Mouse (Mus musculus): ENCODE results near the gene Ccdc142. TPM values are rescaled to one million over a fixed set of nuclear protein-coding genes. Genes with fewer than 3 reads are reported as not detected.

Gene Ccdc142
- total RNA-seq, 2 experiments from 2014 or later: 6.8 to 7.8 TPM

DNA sequence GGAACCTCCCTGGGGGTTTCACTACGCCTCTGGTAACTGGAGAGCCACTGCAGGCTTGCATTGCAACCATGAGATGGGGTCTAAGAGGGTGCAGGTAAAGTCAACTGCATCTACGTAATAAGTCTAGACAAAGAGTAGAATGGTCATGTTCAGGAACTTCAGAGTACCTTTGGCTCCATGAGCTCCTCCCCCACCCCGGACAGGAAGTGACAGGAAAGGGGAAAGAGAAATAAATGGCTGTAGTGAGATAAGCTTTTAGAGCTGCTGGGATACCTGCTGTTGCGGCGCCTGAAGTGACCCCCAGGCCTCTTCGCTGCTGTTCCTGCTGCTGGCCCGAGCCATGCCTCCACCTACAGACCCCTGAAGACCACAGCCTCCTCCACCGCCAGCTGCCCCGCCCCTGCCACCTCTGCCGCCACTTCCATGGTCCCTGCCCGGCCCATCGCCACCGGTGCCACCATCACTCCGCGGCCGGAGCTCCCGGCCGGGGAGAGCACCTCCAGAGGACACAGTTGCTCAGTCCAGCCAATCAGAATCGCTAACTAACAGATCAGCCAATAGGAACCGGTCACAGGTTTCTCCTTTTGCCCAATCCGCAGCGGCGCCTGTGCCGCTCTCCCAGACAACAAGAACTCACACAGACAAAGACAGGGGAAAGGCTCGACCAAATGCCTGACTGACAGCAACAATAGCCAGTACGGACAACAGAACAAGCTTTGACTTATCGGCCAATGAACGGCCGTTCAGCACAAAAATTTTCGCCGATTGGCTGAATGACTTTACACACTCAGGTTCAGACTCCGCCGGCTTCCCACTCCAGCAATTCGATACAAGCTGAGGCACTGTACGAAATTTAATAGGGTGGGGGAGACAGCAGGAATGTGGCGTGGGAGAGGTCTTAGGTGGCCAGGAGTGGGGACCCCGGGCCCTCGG is 19.8 kb downstream of the Ccdc142 start, which contains the start of gene Wbp1:
Gene Wbp1, minus strand, starts transcription at position 630 of the 933 bp plus-strand sequence.
- intact Hi-C loops (cut with DNase I): no loop called here
- DNase-seq (ENCODE audit: extremely low spot score in 1 of 2, low spot score in 2 of 2): peak; percentile 88 to 94
- H3K4me3 ChIP-seq: peak within 1 kb of the TSS; percentile 62
- TF ChIP-seq CTCF (IDR thresholded peaks at IDR 0.05): no peak; the same call in 1 of the 2 replicates
- peak within 1 kb of the TSS; percentile 82 for H3K27ac ChIP-seq

DNA sequence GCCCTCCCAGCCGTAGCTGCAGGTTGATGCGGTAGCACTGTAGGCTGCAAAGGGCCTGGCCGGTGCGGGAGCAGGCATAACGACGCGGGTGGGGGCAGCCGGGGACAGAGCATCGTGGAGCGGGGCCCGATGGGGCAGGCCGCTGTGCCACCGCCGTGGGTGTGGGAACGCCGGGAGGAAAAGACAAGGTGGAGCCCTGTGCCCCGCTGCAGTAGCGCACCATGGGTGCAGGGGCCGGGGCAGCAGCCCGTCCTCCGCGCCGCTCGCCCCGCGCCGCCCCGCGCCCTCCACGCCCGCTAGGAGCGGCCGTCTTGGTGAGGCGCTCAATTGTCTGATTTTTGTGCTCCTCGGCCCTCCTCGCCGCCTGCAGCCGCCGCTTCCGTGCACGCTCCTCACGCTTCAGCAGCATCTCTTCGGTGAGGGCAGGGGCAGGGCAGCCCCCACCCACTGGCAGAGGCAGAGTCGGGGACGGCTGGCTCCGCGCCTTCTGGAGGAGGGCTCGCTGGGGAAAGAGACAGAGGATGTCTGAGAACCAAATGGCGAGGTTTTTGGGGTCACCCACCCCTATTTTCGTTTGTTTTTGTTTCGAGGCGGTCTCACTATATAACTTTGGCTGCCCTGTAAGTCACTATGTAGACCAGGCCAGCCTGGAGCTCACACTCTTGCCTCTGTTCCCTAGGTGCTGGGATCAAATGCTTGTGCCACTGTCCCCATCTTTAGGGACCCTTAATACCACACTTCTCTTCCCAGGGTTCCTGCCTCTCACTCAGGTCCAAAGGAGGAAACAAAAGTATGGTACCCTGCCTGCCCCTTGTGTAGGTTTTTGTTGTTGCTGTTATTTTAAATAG is 20.7 kb downstream of the Ccdc142 start:
- TF ChIP-seq CTCF (IDR thresholded peaks at IDR 0.05): no peak; the same call in 1 of the 2 replicates
- intact Hi-C loops (cut with DNase I): no loop called here
- H3K27ac ChIP-seq: peak overlapping the region; percentile 78
- peak overlapping the region; percentile 62 for H3K4me3 ChIP-seq
- no peak for DNase-seq (ENCODE audit: extremely low spot score in 1 of 2, low spot score in 2 of 2)

DNA sequence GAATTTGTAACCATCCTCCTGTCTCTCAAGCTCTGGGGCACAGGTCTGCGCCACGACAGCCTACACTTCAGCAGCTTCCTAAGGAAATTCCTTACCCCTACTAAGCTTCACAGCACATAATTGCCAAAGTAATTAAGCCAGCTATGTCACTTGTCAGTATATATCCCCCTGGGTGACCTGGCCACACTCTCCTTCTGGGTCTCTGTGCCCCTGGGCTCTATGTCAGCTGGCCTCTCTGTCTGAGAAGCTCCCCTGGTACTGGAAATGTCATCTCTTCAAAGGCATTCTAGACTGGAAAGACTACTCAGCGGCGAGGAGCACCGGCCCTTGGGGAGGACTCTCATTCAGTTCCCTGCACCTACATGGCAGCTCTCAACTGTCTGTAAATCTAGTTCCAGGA is 21.6 kb downstream of the Ccdc142 start:
- no peak overlapping the region for H3K4me3 ChIP-seq

DNA sequence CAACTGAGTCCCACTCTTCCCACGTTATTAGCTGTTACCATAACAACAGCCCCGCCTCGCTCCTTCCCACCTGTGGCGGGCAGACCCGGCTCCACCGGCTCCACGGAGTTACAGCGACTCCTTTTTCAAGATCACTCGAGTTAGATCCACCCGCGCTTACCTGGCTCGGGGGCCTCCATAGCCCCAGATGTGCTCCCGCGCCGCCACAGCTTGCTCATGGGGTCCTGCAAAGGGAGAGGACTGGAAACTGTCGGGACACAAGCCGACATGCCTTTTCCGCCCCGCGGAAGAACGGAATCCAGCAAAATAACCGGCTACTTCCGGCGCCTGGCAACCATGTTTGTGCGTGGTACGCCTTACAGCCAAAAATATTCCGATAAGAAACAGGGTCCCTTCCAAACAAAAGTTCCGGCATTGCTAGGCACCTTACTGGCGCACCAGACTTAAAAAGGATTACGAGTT is 23.5 kb downstream of the Ccdc142 start:
- Histone ChIP-seq H3K4me3 (peak overlapping the region; percentile 70), H3K27ac (peak overlapping the region; percentile 65)
- no peak for TF ChIP-seq CTCF (IDR thresholded peaks at IDR 0.05)
- intact Hi-C loops (cut with DNase I): loop anchor here (2.0 kb wide), 1 partner anchor 18 kb away; no protein-coding TSS in a partner anchor
- peak; percentile 82 to 87 for DNase-seq (ENCODE audit: extremely low spot score in 1 of 2, low spot score in 2 of 2)

More for the DNA sequence above, 21.6 kb downstream of the Ccdc142 start:
- TF ChIP-seq CTCF (IDR thresholded peaks at IDR 0.05): no peak
- intact Hi-C loops (cut with DNase I): no loop called here
- DNase-seq (ENCODE audit: extremely low spot score in 1 of 2, low spot score in 2 of 2): no peak
- no peak overlapping the region for H3K27ac ChIP-seq

DNA sequence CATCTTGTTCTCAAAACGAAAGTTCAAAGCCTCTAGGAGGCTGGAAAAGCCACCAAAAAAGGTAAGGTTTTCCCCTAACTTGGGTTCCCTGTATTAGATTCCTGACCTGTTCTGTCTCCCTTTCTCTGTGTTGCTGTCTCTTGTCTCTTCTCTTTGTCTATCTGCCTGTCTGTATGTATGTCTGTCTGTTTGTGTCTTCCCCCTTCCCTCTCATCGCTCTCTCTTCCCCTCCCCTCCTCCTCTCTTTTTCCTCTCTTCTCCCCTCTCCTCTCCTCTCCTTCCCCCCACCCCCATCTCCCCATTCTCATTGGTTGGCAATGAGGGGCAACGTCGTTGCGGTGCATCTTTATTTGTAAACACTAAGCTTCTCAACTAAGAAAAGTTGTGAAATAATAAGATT is 23.9 kb downstream of the Ccdc142 start, which contains the start of gene Ino80b:
Gene Ino80b, minus strand, starts transcription at position 101 of the 400 bp plus-strand sequence.
- H3K27ac ChIP-seq: peak within 1 kb of the TSS; percentile 65
- no peak for TF ChIP-seq CTCF (IDR thresholded peaks at IDR 0.05)
- intact Hi-C loops (cut with DNase I): loop anchor here (2.0 kb wide), 1 partner anchor 17 kb away; no protein-coding TSS in a partner anchor

DNA sequence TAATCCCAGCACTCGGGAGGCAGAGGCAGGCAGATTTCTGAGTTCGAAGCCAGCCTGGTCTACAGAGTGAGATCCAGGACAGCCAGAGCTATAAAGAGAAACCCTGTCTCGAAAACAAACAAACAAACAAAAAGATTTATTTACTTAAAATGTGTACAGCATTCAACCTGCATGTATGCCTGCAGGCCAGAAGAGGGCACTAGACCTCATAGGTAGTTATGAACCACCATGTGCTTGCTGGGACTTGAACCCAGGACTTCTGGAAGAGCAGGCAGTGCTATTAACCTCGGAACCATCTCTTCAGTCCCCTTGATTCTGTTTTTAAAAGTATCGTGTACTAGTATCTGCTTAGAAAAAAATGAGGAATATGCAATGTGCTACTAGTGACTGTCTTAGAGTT is 26.0 kb downstream of the Ccdc142 start:
- TF ChIP-seq CTCF (IDR thresholded peaks at IDR 0.05): peak; percentile 40
- Histone ChIP-seq H3K4me3 (no peak overlapping the region), H3K27ac (no peak overlapping the region)
- no peak for DNase-seq (ENCODE audit: extremely low spot score in 1 of 2, low spot score in 2 of 2)
- intact Hi-C loops (cut with DNase I): no loop called here

More for the DNA sequence above, 23.9 kb downstream of the Ccdc142 start, which contains the start of gene Ino80b:
- DNase-seq (ENCODE audit: extremely low spot score in 1 of 2, low spot score in 2 of 2): no peak
- H3K4me3 ChIP-seq: peak within 1 kb of the TSS; percentile 70

DNA sequence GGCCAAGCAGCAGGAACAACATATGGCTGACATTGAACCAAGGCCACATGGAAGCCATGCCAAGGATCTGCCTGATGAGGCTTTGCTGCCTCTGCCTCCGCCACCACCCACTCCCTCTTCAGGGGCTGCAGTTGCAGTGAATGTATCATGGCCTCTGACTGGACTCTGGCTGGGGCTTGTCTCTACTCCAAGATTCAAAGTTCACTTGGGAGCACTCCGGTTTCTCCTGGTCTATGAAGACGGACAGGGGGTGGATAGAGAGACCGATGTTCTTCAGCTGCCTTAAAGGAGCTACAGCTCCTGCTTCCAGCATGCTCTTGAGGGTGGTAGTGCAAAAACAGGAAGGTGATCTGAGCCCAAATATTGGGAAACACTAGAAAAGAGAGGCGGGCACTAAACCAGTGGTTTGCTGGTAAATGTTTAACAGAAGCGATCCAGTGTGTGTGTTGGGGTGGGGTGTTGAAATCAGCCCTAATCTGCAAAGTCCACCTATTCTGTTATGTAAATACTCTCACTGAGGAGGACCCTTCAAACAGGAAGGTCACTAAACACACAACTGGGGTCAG is 30.2 kb downstream of the Ccdc142 start:
- intact Hi-C loops (cut with DNase I): no loop called here
- DNase-seq (ENCODE audit: extremely low spot score in 1 of 2, low spot score in 2 of 2): no peak
- Histone ChIP-seq H3K4me3 (no peak overlapping the region), H3K27ac (no peak overlapping the region)
- TF ChIP-seq CTCF (IDR thresholded peaks at IDR 0.05): no peak

DNA sequence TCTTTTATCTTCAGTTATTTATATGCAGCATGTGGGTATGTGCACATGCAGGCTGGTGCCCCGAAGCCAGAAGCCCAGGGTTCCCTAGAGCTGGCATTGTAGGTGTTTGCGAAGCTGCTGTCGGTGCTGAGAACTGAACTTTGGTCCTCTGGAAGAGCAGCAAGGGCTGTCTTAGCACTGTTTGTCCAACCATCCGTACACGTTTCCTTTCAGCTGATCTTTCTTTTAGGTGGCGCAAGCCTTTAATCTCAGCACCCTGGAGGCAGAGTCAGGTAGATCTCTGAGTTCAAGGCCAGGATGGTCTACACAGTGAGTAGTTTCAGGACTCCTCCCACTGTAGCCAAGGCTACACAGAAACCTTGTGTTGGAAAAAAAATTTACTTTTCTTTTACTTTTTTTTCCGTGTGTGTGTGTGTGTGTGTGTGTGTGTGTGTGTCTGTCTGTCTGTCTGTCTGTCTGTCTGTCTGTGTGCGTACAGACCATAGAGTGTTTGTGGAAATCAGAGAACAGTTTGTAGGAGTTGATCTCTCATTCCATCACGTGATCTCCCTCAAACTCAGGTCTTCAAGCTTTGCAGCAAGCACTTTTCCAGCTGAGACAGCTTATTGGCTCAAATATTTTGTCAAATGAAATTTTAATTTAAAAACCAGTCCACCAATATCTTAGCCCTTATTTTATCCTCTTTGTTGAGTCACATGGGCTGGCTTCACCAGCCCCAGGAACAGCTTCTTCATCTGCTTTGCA is 30.9 kb downstream of the Ccdc142 start:
- H3K27ac ChIP-seq: no peak overlapping the region
- DNase-seq (ENCODE audit: extremely low spot score in 1 of 2, low spot score in 2 of 2): no peak
- intact Hi-C loops (cut with DNase I): no loop called here
- TF ChIP-seq CTCF (IDR thresholded peaks at IDR 0.05): no peak
- H3K4me3 ChIP-seq: no peak overlapping the region

DNA sequence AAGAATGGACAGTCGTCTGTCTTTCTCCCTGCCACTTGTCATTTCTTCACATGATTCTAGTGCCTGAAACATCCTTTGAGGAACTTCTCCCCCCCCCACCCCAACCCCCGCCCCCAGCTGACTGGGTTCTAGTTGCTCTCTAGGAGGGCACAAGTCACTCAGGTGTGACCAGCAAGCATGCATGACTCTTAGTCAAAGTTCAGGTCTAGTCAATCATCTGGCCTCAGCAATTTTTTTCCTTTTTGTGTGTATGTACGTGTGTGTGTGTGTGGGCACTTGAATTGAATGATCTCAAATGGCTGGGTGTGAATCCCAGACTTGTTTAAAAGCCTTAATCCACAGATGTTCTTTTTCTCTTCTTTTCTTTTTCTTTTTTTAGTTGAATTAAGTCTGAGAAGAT is 32.8 kb downstream of the Ccdc142 start:
- no peak for TF ChIP-seq CTCF (IDR thresholded peaks at IDR 0.05)
- H3K27ac ChIP-seq: no peak overlapping the region
- no peak overlapping the region for H3K4me3 ChIP-seq
- no peak for DNase-seq (ENCODE audit: extremely low spot score in 1 of 2, low spot score in 2 of 2)
- intact Hi-C loops (cut with DNase I): no loop called here

DNA sequence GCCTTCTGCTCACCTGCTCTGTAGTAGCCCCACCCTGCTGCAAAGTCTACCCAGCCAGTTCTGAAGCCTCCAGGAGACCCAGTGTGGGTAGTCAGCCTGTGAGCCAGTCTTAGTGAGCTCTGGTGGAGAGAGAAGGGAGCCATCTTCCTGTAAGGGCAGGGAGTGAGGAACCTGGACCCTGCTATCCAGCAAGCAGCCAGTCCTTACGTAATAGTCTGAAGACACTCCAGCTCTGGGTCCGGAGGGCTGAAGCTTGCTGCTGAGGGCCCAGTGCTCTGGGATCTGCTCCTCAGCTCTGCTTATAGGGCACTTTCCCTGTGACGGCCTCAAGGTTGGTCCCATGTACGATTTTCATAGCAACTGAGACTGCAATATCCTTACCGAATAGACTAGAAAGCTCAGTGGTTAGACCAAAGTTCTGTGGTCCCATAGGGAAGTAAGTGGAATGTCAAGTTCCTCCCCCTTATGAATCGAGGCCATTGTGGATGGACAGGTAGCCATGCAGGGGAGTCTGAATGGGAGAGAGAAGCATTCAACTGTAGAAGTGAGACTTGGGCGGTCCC is 33.6 kb downstream of the Ccdc142 start, which contains the start of gene Rtkn:
Gene Rtkn, plus strand, starts transcription at position 513 of the 563 bp plus-strand sequence.
- Histone ChIP-seq H3K4me3 (peak within 1 kb of the TSS; percentile 24), H3K27ac (peak within 1 kb of the TSS; percentile 12; the same call in 1 of the 2 replicates)
- no peak for DNase-seq (ENCODE audit: extremely low spot score in 1 of 2, low spot score in 2 of 2)
- intact Hi-C loops (cut with DNase I): no loop called here
- no peak for TF ChIP-seq CTCF (IDR thresholded peaks at IDR 0.05)

Measured in left cerebral cortex, adult 2 months (tissue).